Mouse (Mus musculus) G1E (cell line): ENCODE data around the gene Olfr979.

Experiments used
- CTCF ChIP-seq: IDR thresholded peaks from 2 replicates; pipeline ENCODE4 v1.5.1; 2012; ENCODE audit warnings: low read depth, low read length, inconsistent platforms, mixed read lengths
- GATA1 ChIP-seq: IDR thresholded peaks from 2 replicates; pipeline ENCODE4 v1.6.1; 2012; ENCODE audit warnings: borderline replicate concordance, low read length, inconsistent platforms, mixed read lengths
- TAL1 ChIP-seq: conservative IDR thresholded peaks from 2 replicates; pipeline ENCODE4 v1.6.1; 2012; ENCODE audit warnings: low read depth, low read length, inconsistent platforms, mixed read lengths

- no peak for TF ChIP-seq CTCF
- no peak for TF ChIP-seq TAL1
- no peak for TF ChIP-seq GATA1
These were observed 11.5 kb downstream of the Olfr979 start, which contains the start of gene Olfr978 for GRCm38 (mm10) chr9:39991813-39992212.
